Mouse (Mus musculus) intestine, embryonic 16.5 days (tissue): ENCODE results near the gene Inpp5b. TPM values are rescaled to one million over a fixed set of nuclear protein-coding genes. Genes with fewer than 3 reads are reported as not detected.
"Not testable (repeated sequence)": the region's sequence is repeated elsewhere in the genome, so short reads cannot be mapped to it uniquely, and the experiment has no call there.

Source experiments
- ATAC-seq: fragments of 200-750 bp; cut with Nextera tagmentation; 2 replicates; pipeline ENCODE4 v1.8.0; 2017; ENCODE audit warnings: moderate TSS enrichment, moderate library complexity
- H3K27ac ChIP-seq: fragments of 300-500 bp; sonication (generic); 2 replicates; pipeline ENCODE4 v1.5.1; 2014; ENCODE audit warnings: mild to moderate bottlenecking, low read length
- H3K27me3 ChIP-seq: fragments of 300-500 bp; sonication (generic); replicated peaks from 2 replicates; pipeline ENCODE4 v1.6.1; 2014; ENCODE audit warnings: low read length, control low read depth, mixed read lengths; ENCODE audit not compliant: control insufficient read depth, insufficient read depth
- H3K36me3 ChIP-seq: fragments of 300-500 bp; sonication (generic); 2 replicates; pipeline ENCODE4 v1.6.1; 2014; ENCODE audit warnings: low read length, control low read depth; ENCODE audit not compliant: control insufficient read depth, insufficient read depth
- H3K4me1 ChIP-seq: fragments of 300-500 bp; sonication (generic); 2 replicates; pipeline ENCODE4 v1.6.1; 2014; ENCODE audit warnings: low read length, control low read depth, mixed read lengths; ENCODE audit not compliant: control insufficient read depth, insufficient read depth
- H3K4me2 ChIP-seq: fragments of 300-500 bp; sonication (generic); 2 replicates; pipeline ENCODE4 v1.6.1; 2014; ENCODE audit warnings: low read depth, low read length, control low read depth
- H3K4me3 ChIP-seq: fragments of 300-500 bp; sonication (generic); 2 replicates; pipeline ENCODE4 v1.5.1; 2014; ENCODE audit warnings: mild to moderate bottlenecking, low read length
- H3K9ac ChIP-seq: fragments of 300-500 bp; sonication (generic); 2 replicates; pipeline ENCODE4 v1.6.1; 2014; ENCODE audit warnings: low read depth, low read length
- H3K9me3 ChIP-seq: fragments of 300-500 bp; sonication (generic); 2 replicates; pipeline ENCODE4 v1.6.1; 2016; ENCODE audit warnings: low read length, control low read depth; ENCODE audit not compliant: control insufficient read depth
- WGBS: fragments of 180-500 bp; shearing (Covaris S2); extraction: QIAGEN DNeasy Blood & Tissue Kit; methylation state at CpG from one replicate; pipeline ENCODE4 v1.1.7; 2014; 5-methylcytosine and 5-hydroxymethylcytosine counted together
- polyA plus RNA-seq: library from polyadenylated mRNA; unstranded; fragments of >200 nt; fragmentation: Nextera tagmentation; extraction: Ambion mirVana; gene quantifications from 2 replicates; pipeline ENCODE4 v1.2.1, GENCODE M21; 2015

Gene Inpp5b
- polyA plus RNA-seq, 1 experiment from 2014 or later, result 27.5 TPM

DNA sequence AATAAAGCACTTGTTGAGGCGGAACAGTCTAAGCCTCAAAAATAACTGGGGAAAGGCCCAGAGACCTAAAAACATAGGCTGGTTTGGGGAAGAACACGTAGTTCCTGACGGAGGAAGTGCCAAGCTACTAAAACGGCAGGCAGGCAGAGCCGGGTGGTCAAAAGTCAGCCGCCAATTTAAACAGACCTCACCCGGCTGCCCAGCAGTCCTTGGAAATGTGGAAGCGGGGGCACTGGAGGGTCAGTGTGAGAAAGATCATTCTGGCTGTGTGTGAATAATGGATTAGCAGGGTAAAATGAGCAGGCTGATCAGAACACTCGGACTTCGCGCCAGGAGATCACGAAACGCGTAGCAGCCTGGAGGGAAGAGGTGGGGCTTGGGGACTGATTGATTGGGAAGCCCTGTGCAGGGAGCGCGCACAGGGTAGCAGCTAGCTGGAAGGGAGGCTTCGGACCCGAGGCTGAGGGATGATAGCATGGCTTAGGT lies 31.6 kb upstream of the Inpp5b start:
- 4% methylated on average over 18 of the region's 18 CpGs for WGBS
- peak overlapping the region; percentile 67 for H3K9ac ChIP-seq

DNA sequence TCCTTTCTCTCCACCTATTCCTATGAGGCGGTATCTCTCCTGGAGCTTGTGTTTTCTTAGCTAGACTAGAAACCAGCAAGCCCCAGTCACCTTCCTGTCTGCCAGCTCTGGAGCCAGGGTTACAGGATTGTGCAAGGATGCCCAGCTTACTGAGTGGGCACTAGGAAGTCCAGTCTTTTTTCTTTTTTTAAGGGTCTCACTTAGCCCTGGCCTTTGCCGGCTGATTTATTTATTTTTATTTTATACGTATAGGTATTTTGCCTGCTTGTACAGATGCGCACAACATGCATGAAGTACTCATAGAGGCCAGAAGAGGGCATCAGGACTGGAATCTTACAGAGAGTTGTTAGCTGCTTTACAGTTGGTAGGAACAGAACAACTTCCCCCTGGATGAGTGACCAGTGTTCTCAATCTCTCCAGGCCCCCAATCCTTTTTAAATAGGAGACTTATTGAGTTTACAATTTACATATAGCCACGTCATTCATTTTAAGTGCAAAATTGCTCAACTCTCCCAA lies 30.8 kb upstream of the Inpp5b start:
- peaks cover 27% of the 10 kb centered on the region for H3K4me1 ChIP-seq
- 8% methylated on average over 5 of the region's 5 CpGs for WGBS

More for the DNA sequence above, 31.6 kb upstream of the Inpp5b start:
- Histone ChIP-seq H3K4me3 (peak overlapping the region; percentile 27), H3K27ac (peak overlapping the region; percentile 98), H3K27me3 (no peaks in the 10 kb centered on the region), H3K9me3 (no peaks in the 10 kb centered on the region), H3K36me3 (no peaks in the 10 kb centered on the region), H3K4me2 (peak overlapping the region; percentile 67), H3K4me1 (peaks cover 30% of the 10 kb centered on the region)
- no peak for ATAC-seq

DNA sequence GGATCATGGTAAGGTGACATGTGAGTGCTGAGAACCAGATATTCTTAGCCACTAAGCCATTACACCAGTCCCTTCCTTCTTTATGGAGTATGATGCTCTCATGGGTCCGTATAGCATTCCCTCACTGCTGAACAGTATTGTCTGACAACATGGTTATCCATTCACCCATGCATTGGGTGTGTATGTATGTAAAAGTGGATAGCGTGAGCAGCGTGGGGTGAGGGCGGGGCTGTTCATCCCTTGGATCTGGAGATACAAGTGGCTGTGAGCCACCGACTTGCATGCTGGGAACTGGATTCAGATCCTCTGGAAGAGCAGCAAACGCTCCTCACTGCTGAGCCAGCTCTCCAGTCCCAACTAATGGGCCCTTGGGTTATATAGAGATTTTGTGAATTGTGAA lies 29.0 kb upstream of the Inpp5b start:
- Histone ChIP-seq H3K27ac (no peak overlapping the region), H3K27me3 (no peaks in the 10 kb centered on the region), H3K9me3 (no peaks in the 10 kb centered on the region), H3K36me3 (peaks cover 5% of the 10 kb centered on the region; the same call in 1 of the 2 replicates), H3K4me2 (no peak overlapping the region), H3K4me3 (no peak overlapping the region), H3K4me1 (peaks cover 32% of the 10 kb centered on the region), H3K9ac (no peak overlapping the region)
- 83% methylated on average over 6 of the region's 6 CpGs for WGBS
- no peak for ATAC-seq

More for the DNA sequence above, 30.8 kb upstream of the Inpp5b start:
- H3K27ac ChIP-seq, result no peak overlapping the region
- ATAC-seq, result no peak
- no peaks in the 10 kb centered on the region for H3K9me3 ChIP-seq
- H3K9ac ChIP-seq, result no peak overlapping the region
- no peak overlapping the region for H3K4me3 ChIP-seq
- H3K36me3 ChIP-seq, result 0 out of 2 replicates have a peak, but pooled peaks cover under 1% of the 10 kb centered on the region
- H3K27me3 ChIP-seq, result no peaks in the 10 kb centered on the region
- H3K4me2 ChIP-seq, result 0 out of 2 replicates have a peak overlapping the region, but pooled peaks have one; percentile 67

DNA sequence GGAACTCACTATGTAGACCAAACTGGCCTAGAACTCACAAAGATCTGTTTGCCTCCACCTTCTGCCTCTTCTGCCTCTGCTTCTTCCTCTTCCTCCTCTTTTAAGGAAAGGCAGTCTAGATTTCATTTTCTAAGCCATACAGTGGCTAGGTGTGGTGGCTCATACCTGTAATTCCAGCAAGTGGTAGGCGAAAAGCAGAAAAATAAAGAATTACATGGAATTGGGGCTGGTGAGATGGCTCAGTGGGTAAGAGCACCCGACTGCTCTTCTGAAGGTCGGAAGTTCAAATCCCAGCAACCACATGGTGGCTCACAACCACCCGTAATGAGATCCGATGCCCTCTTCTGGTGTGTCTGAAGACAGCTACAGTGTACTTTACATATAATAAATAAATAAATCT lies 27.8 kb upstream of the Inpp5b start:
- not testable (repeated sequence) for H3K9me3 ChIP-seq, H3K4me3 ChIP-seq, H3K9ac ChIP-seq, H3K36me3 ChIP-seq, H3K27me3 ChIP-seq, H3K4me2 ChIP-seq, H3K27ac ChIP-seq, ATAC-seq
- H3K4me1 ChIP-seq, result peaks cover 26% of the 10 kb centered on the region
- 71% methylated on average over 5 of the region's 5 CpGs for WGBS

DNA sequence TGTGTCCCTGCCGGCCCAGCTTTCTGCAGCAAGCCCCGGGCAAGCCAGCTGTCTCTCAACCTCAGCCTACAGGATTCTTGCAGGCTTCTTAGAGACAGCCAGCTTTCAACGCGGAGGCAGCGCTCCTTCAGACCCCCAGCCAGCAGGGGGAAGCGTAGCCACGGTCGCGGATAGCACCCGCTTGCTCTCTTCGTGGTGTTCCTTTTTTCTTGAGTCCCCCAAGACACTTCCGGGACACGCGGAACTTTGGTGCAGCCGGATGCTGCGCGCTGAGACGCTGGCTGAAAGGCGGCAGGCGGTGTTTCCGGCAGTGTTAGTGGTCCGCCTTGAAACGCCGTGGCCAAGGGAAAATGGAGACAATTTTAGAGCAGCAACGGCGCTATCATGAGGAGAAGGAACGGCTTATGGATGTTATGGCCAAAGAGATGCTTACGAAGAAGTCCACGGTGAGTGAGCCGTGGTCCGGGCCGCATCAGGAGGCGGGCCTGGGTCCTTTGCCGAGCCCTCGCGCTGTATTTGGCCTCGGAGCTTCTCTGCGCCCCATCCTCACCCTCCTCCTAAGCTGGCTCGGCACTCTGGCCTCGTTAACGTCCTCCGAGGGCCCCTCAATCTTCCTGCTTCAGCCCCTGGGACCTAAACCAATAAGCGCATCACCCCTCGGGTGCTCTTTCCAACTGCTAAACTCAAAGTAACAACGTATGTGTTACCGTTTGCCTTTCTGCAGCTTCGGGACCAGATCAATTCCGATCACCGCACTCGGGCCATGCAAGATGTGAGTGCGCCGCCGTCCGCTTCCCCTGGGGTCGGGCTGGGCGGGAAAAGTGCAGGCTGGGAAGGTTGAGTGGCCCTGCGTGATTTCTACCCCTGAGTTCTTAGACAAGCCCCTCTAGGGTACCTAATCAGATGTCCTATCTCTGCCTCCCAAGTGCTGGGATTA lies 26.8 kb upstream of the Inpp5b start, which contains the start of gene Sf3a3:
Gene Sf3a3 (plus strand): TSS at position 232 of the 937 bp plus-strand sequence.
- H3K27ac ChIP-seq, result peak within 1 kb of the TSS; percentile 70
- H3K36me3 ChIP-seq, result peaks cover 16% of the 10 kb centered on the region
- no peaks in the 10 kb centered on the region for H3K27me3 ChIP-seq
- peaks cover 19% of the 10 kb centered on the region for H3K4me1 ChIP-seq
- WGBS, result under 1% methylated on average over 57 of the region's 57 CpGs
- peak within 1 kb of the TSS; percentile 95 for H3K4me3 ChIP-seq
- H3K4me2 ChIP-seq, result peak within 1 kb of the TSS; percentile 94
- peak; percentile 91 for ATAC-seq
- H3K9ac ChIP-seq, result peak within 1 kb of the TSS; percentile 93
- H3K9me3 ChIP-seq, result no peaks in the 10 kb centered on the region

DNA sequence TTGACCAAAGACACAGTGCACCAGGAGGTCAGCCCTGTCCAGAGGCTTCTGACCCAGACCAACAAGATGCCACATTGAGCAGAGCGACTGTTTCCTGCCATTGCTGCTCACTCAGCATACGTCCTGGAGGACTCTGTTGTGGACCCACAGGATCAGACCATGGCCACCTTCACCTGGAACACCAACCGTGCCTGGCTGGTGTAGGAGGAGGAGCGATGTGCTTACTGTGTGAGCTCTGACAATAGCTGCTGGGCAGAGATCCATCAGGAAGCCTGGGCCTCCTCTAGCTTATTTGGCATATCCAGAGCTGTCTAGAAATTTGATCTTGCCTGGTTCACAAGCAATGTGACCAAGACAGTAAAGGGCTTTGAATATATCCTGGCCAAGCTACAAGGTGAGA lies 22.5 kb upstream of the Inpp5b start:
- 97% methylated on average over 4 of the region's 4 CpGs for WGBS
- Histone ChIP-seq H3K36me3 (peaks cover 22% of the 10 kb centered on the region), H3K4me2 (no peak overlapping the region)

DNA sequence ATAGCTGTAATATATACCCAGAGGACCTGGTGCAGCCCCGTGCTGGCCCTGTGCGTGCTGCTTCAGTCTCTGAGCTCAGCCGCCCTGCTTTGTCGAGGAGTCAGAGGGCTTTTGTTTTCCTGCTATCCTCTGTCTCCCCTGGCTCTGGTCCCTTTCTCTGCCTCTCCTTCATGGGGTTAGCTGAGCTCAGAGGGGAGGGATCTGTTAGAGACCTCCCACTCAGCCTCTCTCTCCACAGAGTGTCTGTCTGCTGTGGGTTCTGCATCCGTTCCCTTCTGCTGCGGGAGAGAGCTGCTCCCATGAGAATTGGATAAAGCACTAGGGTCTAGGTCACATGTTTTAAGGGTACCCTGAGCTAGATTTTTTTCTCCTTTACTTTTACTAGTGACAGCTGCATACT lies 15.5 kb upstream of the Inpp5b start:
- 87% methylated on average over 6 of the region's 6 CpGs for WGBS
- H3K9me3 ChIP-seq, result no peaks in the 10 kb centered on the region
- no peaks in the 10 kb centered on the region for H3K4me1 ChIP-seq
- no peaks in the 10 kb centered on the region for H3K27me3 ChIP-seq
- H3K36me3 ChIP-seq, result peaks cover 31% of the 10 kb centered on the region
- H3K4me3 ChIP-seq, result no peak overlapping the region
- H3K4me2 ChIP-seq, result no peak overlapping the region
- no peak for ATAC-seq
- no peak overlapping the region for H3K9ac ChIP-seq
- no peak overlapping the region for H3K27ac ChIP-seq

More for the DNA sequence above, 22.5 kb upstream of the Inpp5b start:
- Histone ChIP-seq H3K4me1 (peaks cover 14% of the 10 kb centered on the region), H3K27ac (no peak overlapping the region), H3K9ac (no peak overlapping the region), H3K27me3 (no peaks in the 10 kb centered on the region), H3K4me3 (no peak overlapping the region), H3K9me3 (no peaks in the 10 kb centered on the region)
- ATAC-seq, result no peak

DNA sequence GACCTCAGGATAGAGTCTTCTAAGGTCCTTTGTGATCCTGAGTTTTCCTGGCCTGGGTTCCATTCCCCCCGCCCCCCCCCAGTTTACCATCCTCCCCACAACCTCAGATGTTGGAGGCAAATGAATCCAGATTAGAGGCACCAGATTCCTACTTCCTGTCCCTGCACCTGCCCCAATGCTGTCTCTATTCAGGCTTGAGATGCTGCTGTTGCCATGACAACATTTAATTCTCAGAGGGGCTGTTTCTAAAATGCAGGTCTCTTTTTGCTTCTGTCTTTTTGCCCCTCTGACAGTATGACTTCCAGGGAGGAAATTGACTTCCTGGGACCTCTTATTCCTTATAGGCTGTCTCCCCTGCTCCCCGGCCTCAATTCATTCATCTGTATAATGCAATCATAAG lies 4.7 kb upstream of the Inpp5b start:
- 74% methylated on average over 2 of the region's 2 CpGs for WGBS
- ATAC-seq, result no peak
- H3K9ac ChIP-seq, result no peak overlapping the region
- no peak overlapping the region for H3K27ac ChIP-seq
- H3K36me3 ChIP-seq, result peaks cover 4% of the 10 kb centered on the region
- no peak overlapping the region for H3K4me3 ChIP-seq
- no peak overlapping the region for H3K4me2 ChIP-seq
- H3K9me3 ChIP-seq, result no peaks in the 10 kb centered on the region
- no peaks in the 10 kb centered on the region for H3K4me1 ChIP-seq
- no peaks in the 10 kb centered on the region for H3K27me3 ChIP-seq

DNA sequence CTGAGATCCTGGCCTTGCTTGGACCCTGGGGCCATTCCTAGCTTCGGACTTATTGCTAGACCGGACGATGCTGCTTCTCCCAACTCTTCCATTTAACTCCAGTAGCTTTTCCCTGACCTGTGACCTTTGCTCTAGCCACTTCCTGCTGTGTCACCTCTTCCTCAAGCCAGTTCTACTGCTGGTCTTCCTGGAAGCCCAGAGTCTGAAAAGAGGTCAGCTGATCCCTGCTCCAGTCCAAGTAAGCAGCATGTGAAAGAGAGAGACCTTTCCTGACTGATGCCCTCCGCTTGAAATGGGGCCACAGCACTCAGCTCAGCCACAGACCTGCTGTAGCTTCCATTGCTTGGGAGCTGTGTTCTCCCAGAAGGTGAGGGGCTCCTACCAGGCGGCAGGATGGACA lies 4.2 kb upstream of the Inpp5b start:
- no peak overlapping the region for H3K27ac ChIP-seq

More for the DNA sequence above, 4.2 kb upstream of the Inpp5b start:
- Histone ChIP-seq H3K27me3 (no peaks in the 10 kb centered on the region), H3K9me3 (no peaks in the 10 kb centered on the region), H3K36me3 (peaks cover 3% of the 10 kb centered on the region; the same call in 1 of the 2 replicates), H3K9ac (no peak overlapping the region), H3K4me1 (peaks cover 3% of the 10 kb centered on the region; the same call in 1 of the 2 replicates), H3K4me3 (no peak overlapping the region), H3K4me2 (no peak overlapping the region)
- no peak for ATAC-seq
- WGBS, result 77% methylated on average over 5 of the region's 5 CpGs
